Mouse (Mus musculus) neural tube, embryonic 14.5 days (tissue): Measurements from ENCODE around the gene Gm20388. TPM values are rescaled to one million over a fixed set of nuclear protein-coding genes. Genes with fewer than 3 reads are reported as not detected.

Experiments used
- ATAC-seq: fragments of 200-750 bp; cut with Nextera tagmentation; 2 replicates; pipeline ENCODE4 v1.8.0; 2017; ENCODE audit warnings: low read depth, mild to moderate bottlenecking, moderate TSS enrichment, moderate library complexity
- H3K27ac ChIP-seq: fragments of 300-500 bp; sonication (generic); 2 replicates; pipeline ENCODE4 v1.5.1; 2014; ENCODE audit warnings: low read depth, mild to moderate bottlenecking, control low read depth, low read length, moderate library complexity, mixed read lengths
- H3K27me3 ChIP-seq: fragments of 300-500 bp; sonication (generic); 2 replicates; pipeline ENCODE4 v1.6.1; 2014; ENCODE audit warnings: low read length; ENCODE audit not compliant: control insufficient read depth, insufficient read depth
- H3K36me3 ChIP-seq: fragments of 300-500 bp; sonication (generic); 2 replicates; pipeline ENCODE4 v1.6.1; 2014; ENCODE audit warnings: low read length, mixed read lengths; ENCODE audit not compliant: control insufficient read depth, insufficient read depth
- H3K4me1 ChIP-seq: fragments of 300-500 bp; sonication (generic); 2 replicates; pipeline ENCODE4 v1.6.1; 2014; ENCODE audit warnings: low read length; ENCODE audit not compliant: control insufficient read depth, insufficient read depth
- H3K4me2 ChIP-seq: fragments of 300-500 bp; sonication (generic); 2 replicates; pipeline ENCODE4 v1.6.1; 2014; ENCODE audit warnings: mild to moderate bottlenecking, low read depth, low read length, control low read depth
- H3K4me3 ChIP-seq: fragments of 300-500 bp; sonication (generic); 2 replicates; pipeline ENCODE4 v1.5.1; 2014; ENCODE audit warnings: low read depth, low read length, control low read depth, mixed read lengths
- H3K9ac ChIP-seq: fragments of 300-500 bp; sonication (generic); replicated peaks from 2 replicates; pipeline ENCODE4 v1.6.1; 2014; ENCODE audit warnings: low read depth, mild to moderate bottlenecking, control low read depth, low read length, mixed read lengths
- H3K9me3 ChIP-seq: fragments of 300-500 bp; sonication (generic); 2 replicates; pipeline ENCODE4 v1.6.1; 2016; ENCODE audit warnings: low read length; ENCODE audit not compliant: control insufficient read depth
- WGBS: fragments of 180-500 bp; shearing (Covaris S2); extraction: QIAGEN DNeasy Blood & Tissue Kit; methylation state at CpG from one replicate; pipeline ENCODE4 v1.1.7; 2014; 5-methylcytosine and 5-hydroxymethylcytosine counted together
- polyA plus RNA-seq: library from polyadenylated mRNA; unstranded; fragments of >200 nt; fragmentation: Nextera tagmentation; extraction: Ambion mirVana; gene quantifications from 2 replicates; pipeline ENCODE4 v1.2.1, GENCODE M21; 2014

Gene Gm20388
- polyA plus RNA-seq, 1 experiment from 2014 or later, result 10.3 TPM

GRCm38 (mm10) chr8:122777701-122778100, 2867.1 kb downstream of the Gm20388 start:
- Histone ChIP-seq H3K36me3 (peaks cover 8% of the 10 kb centered on the region; the same call in 1 of the 2 replicates), H3K9ac (no peak overlapping the region), H3K4me3 (no peak overlapping the region), H3K27me3 (no peaks in the 10 kb centered on the region; the same call in 1 of the 2 replicates), H3K27ac (no peak overlapping the region), H3K4me1 (0 out of 2 replicates have a peak, but pooled peaks cover 9% of the 10 kb centered on the region), H3K9me3 (no peaks in the 10 kb centered on the region), H3K4me2 (no peak overlapping the region)
- ATAC-seq, result no peak
- WGBS, result 90% methylated on average over 6 of the region's 6 CpGs

GRCm38 (mm10) chr8:122778703-122779239, 2868.1 kb downstream of the Gm20388 start:
- no peaks in the 10 kb centered on the region for H3K9me3 ChIP-seq
- H3K27me3 ChIP-seq, result no peaks in the 10 kb centered on the region; the same call in 1 of the 2 replicates
- 82% methylated on average over 3 of the region's 3 CpGs for WGBS
- H3K27ac ChIP-seq, result no peak overlapping the region
- H3K36me3 ChIP-seq, result peaks cover 11% of the 10 kb centered on the region
- 0 out of 2 replicates have a peak, but pooled peaks cover 9% of the 10 kb centered on the region for H3K4me1 ChIP-seq
- no peak overlapping the region for H3K4me2 ChIP-seq
- ATAC-seq, result no peak
- H3K4me3 ChIP-seq, result no peak overlapping the region
- H3K9ac ChIP-seq, result no peak overlapping the region

- no peak for ATAC-seq
- no peak overlapping the region for H3K4me2 ChIP-seq
- H3K9me3 ChIP-seq, result no peaks in the 10 kb centered on the region
- no peak overlapping the region for H3K27ac ChIP-seq
- H3K4me3 ChIP-seq, result no peak overlapping the region
- 0 out of 2 replicates have a peak, but pooled peaks cover 9% of the 10 kb centered on the region for H3K4me1 ChIP-seq
- peaks cover 14% of the 10 kb centered on the region for H3K36me3 ChIP-seq
- 83% methylated on average over 9 of the region's 9 CpGs for WGBS
- H3K27me3 ChIP-seq, result no peaks in the 10 kb centered on the region; the same call in 1 of the 2 replicates
- no peak overlapping the region for H3K9ac ChIP-seq
Observed at GRCm38 (mm10) chr8:122779255-122779654, 2868.6 kb downstream of the Gm20388 start.

- no peaks in the 10 kb centered on the region for H3K27me3 ChIP-seq
- 90% methylated on average over 1 of the region's 1 CpGs for WGBS
- no peak overlapping the region for H3K9ac ChIP-seq
Observed at GRCm38 (mm10) chr8:122784756-122785155, 2874.1 kb downstream of the Gm20388 start.

GRCm38 (mm10) chr8:122789796-122790195, 2879.2 kb downstream of the Gm20388 start:
- peaks cover 4% of the 10 kb centered on the region; the same call in 1 of the 2 replicates for H3K36me3 ChIP-seq
- H3K27ac ChIP-seq, result no peak overlapping the region
- H3K27me3 ChIP-seq, result no peaks in the 10 kb centered on the region
- no peaks in the 10 kb centered on the region for H3K9me3 ChIP-seq
- H3K4me1 ChIP-seq, result peaks cover 12% of the 10 kb centered on the region; the same call in 1 of the 2 replicates
- WGBS, result 97% methylated on average over 5 of the region's 5 CpGs
- H3K4me2 ChIP-seq, result no peak overlapping the region
- no peak overlapping the region for H3K9ac ChIP-seq
- no peak overlapping the region for H3K4me3 ChIP-seq
- ATAC-seq, result no peak

More at GRCm38 (mm10) chr8:122784756-122785155, 2874.1 kb downstream of the Gm20388 start:
- no peak for ATAC-seq
- H3K4me2 ChIP-seq, result no peak overlapping the region
- H3K4me1 ChIP-seq, result no peaks in the 10 kb centered on the region
- no peaks in the 10 kb centered on the region for H3K9me3 ChIP-seq
- H3K36me3 ChIP-seq, result peaks cover 18% of the 10 kb centered on the region
- H3K4me3 ChIP-seq, result no peak overlapping the region
- H3K27ac ChIP-seq, result no peak overlapping the region

- Histone ChIP-seq H3K27ac (peak overlapping the region; percentile 82), H3K4me1 (peaks cover 12% of the 10 kb centered on the region; the same call in 1 of the 2 replicates), H3K4me3 (no peak overlapping the region), H3K9me3 (no peaks in the 10 kb centered on the region), H3K9ac (no peak overlapping the region; the same call in 1 of the 2 replicates), H3K36me3 (no peaks in the 10 kb centered on the region), H3K27me3 (no peaks in the 10 kb centered on the region), H3K4me2 (no peak overlapping the region)
- ATAC-seq, result peak; percentile 72; the same call in 1 of the 2 replicates
- WGBS, result 35% methylated on average over 18 of the region's 18 CpGs
Observed at GRCm38 (mm10) chr8:122793375-122794174, 2882.9 kb downstream of the Gm20388 start.

- no peak overlapping the region for H3K9ac ChIP-seq
- H3K9me3 ChIP-seq, result no peaks in the 10 kb centered on the region
- H3K4me3 ChIP-seq, result no peak overlapping the region
- no peak overlapping the region for H3K4me2 ChIP-seq
- 32% methylated on average over 5 of the region's 5 CpGs for WGBS
- no peak for ATAC-seq
- no peaks in the 10 kb centered on the region for H3K36me3 ChIP-seq
- peak overlapping the region; percentile 82 for H3K27ac ChIP-seq
- no peaks in the 10 kb centered on the region for H3K27me3 ChIP-seq
- H3K4me1 ChIP-seq, result peaks cover 12% of the 10 kb centered on the region; the same call in 1 of the 2 replicates
Observed at GRCm38 (mm10) chr8:122794175-122794454, 2883.5 kb downstream of the Gm20388 start.

GRCm38 (mm10) chr8:122803906-122804761, 2893.5 kb downstream of the Gm20388 start:
- Histone ChIP-seq H3K4me2 (no peak overlapping the region; the same call in 1 of the 2 replicates), H3K9ac (peak overlapping the region; percentile 34; the same call in 1 of the 2 replicates), H3K27me3 (no peaks in the 10 kb centered on the region), H3K9me3 (no peaks in the 10 kb centered on the region), H3K27ac (peak overlapping the region; percentile 92), H3K4me1 (peaks cover 55% of the 10 kb centered on the region), H3K36me3 (no peaks in the 10 kb centered on the region), H3K4me3 (no peak overlapping the region)
- peak; percentile 90 for ATAC-seq
- 10% methylated on average over 15 of the region's 15 CpGs for WGBS
